Mouse (Mus musculus): Measurements from ENCODE around the gene Epb41.

Gene Epb41

DNA sequence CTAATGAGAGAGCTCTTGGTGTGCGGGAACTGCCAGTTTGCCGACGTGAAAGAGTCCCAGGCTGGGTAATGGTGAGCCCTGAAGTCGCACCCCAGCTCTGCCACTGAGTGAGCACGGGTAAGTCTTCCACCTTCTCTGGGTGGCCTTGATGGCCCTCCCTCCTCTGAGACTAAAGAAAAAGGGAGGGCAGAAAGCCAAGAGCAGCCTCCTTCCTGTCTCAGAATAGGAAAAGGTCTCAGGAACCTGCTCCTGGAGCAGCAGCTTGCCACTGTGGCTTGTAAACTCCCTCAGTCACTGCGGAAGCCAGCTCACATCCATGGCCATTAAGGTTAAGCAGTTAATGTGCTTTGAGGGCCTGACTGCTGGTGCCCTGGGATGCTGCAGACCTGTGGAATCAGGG is 189.7 kb downstream of the Epb41 start:
- DNase-seq (ENCODE audit: low spot score) = no peak

DNA sequence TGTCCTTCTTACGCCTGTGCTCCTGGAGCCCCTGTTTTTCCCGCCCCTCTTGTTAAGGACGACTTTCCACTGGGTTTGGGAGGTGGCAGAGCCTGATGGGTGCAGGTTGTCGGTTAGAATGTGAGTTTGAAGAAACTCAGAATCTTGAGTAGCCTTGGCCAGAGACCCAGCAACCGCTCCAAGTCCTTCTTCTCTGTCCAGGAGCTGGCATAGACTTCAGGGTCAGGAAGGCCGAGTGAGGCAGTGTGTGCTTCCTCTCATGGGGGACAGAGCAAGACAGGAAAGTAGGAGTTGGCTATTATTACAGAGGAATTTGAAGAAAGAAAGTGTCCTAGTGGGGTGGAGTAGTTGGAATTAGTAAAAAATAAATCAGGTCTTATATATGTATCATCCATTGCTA is 191.6 kb downstream of the Epb41 start:
- no peak for DNase-seq (ENCODE audit: low spot score)

DNA sequence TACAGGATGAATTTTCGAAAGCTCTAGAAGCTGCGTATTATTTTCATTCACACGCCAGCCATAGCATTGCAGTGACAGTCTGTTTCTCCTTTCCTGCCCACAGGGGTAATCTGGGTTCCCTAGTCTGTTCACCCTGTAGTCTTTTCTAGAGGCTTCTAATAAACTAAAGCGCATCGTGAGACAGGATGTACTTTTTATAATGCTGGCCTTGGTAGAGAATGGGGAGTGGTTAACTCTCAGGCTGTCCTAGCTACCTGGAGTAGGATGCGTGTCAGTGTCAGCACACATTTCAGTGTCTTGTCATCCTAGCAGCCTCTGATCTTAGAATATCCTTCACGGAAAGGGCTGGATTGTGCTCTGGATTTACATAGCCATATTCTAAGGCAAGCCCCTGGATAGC is 193.8 kb downstream of the Epb41 start:
- DNase-seq (ENCODE audit: low spot score) = no peak

DNA sequence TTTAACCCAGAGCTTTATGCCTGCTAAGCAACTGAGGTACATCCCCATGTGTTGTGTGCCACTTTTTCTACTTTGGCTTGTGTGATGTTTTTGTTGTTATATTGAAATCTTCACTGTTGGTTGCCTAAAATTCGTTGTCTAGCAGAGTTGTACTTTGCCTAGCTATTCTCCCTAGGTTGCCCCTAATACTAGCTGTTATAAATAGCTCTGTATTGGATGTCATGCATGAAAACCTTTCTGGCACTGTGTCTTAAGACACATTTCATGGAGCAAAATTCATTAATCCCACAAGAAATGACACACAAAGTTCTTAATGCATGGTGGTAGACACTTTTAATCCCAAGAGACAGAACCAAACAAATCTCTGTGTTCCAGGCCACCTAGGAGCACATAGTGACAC is 195.4 kb downstream of the Epb41 start:
- DNase-seq (ENCODE audit: low spot score) = no peak

DNA sequence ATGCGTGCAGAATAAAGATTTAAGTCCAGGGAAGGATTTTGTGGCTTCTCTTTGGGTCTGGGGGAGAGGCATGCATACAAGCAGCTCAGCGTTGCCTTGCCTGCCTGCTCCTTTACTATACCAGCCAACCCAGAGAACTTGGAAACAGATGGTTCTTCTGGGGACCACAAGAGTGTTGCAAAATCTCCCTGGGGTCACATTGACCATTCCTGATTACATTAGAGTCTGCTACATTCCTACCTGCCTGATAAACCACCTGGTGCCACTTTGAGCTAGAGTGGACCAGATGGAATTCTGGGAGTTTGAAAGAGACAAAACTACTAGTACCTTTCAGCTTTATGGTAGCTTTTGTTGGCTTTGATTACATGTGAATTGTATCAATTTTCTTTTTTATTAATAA is 198.3 kb downstream of the Epb41 start:
- DNase-seq (ENCODE audit: low spot score) = no peak

DNA sequence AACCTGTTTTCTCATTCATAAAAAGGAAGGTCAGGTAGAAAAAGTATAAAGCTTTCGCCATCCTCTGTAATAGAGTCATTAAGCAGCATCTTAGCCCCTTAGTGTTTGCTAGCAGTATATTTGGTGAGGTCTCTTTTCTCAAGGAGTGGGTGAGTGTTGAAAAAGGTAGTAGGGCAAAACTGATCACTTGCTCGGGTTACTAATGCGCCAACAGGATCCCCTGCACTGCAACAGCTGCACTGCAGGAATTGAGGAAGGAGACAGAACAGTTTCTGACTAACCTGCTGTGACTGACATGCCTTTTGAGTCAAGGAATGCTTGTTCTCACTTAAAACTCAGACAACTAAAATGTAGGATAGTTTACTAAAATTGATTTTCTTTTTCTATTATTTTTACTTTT is 199.9 kb downstream of the Epb41 start:
- no peak for DNase-seq (ENCODE audit: low spot score)

DNA sequence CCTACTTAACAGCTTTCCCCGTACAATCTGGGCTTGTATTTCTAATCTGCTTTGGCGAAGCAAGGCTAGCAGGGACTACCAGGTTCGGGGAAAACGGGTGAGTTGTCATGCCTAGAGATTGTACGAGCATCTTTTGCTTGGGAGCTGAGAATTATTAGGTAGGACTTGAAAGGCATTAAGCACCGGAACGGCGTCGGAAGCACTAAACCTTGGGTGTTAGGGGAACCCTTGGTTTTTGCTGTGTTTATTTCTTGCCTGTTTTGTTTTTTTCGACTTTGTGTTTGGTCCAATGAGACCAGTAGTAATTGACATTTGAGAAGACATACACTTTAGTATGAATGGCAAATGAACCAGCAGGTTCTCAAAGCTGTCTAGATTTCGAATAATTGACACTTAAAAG is 200.6 kb downstream of the Epb41 start:
- DNase-seq (ENCODE audit: low spot score) = no peak

DNA sequence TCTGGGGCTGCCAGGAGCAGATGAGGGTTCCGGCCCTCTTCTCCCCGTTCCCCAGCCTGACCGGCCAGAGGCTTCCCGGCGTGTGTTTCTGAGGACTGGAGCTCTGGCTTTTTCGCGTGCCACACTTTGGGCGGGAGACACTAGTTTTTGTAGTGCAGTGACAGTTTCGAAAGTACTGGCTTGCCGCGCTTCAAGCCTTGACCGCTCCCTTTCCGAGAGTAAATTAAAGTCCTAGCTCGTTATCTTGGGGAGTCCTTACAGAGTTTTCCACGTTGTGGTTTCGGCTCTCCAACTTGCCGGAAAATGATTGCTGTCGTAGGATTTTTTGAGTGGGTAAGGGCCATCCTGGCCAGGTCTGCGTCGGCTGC is 201.0 kb downstream of the Epb41 start:
- DNase-seq (ENCODE audit: low spot score) = no peak

Measured in spleen, adult 12 weeks (tissue).